ENCODE assay signal across 24 mouse cellular contexts in the genomic region with DNA sequence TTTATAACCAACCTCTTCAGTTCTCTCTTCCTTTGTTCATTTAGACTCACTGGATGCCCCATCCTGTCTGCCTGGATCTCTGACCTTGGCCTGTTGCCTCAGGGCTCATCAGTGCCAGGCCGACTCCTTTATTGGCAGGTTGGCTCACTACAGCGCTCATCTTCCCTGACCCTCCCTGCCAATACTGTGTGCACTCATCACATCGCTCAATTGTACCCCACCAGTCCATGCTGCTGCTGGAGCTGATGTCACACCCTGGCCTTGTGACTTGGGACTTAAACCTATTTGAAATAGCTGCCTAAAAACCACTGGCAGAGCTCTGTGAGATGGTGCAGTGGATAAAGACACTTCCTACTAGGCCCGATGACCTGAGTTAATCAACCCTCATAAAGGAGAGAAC. TPM values are rescaled to one million over a fixed set of nuclear protein-coding genes. Genes with fewer than 3 reads are reported as not detected.
A peak's percentile ranks its signal among the peaks of the same experiment; 100 is the strongest.
DNase-seq lines count a peak whose midpoint lies in the region; ATAC-seq and TF ChIP-seq lines count a peak whose summit lies in the region.
"Had no signal": no experiment of that assay in that cellular context is flagged by ENCODE, and none has a peak within 500 bp of the region (broad histone marks: within the 10 kb centered on the region; RNA-seq: fewer than 3 reads in every experiment).

No protein-coding gene starts in this region.

- no peak for TF ChIP-seq CTCF in liver, adult 2 months (IDR thresholded peaks at IDR 0.05; ENCODE audit: low read depth, low read length)

- DNase-seq in adrenal gland, postnatal 36 days: peak; percentile 21 to 62
- DNase-seq in adrenal gland, adult 8-10 months: no peak
- peak; percentile 40 for DNase-seq in liver, adult 2 months (ENCODE audit: extremely low read depth, low read depth, low spot score)
- no peak for DNase-seq in kidney, postnatal 14 days
- DNase-seq: cerebellum, adult 11 months; cerebellum, adult 2 months; cerebellum, postnatal 14 days; gastrocnemius, postnatal 10 days; gastrocnemius, postnatal 36 days; heart, postnatal 10 days; heart, postnatal 36 days had no signal

- no peak for TF ChIP-seq POLR2A in liver, adult 2 months (IDR thresholded peaks at IDR 0.05; ENCODE audit: extremely low read depth, insufficient read depth, low read length)

- peaks cover 10% of the 10 kb centered on the region for H3K36me3 ChIP-seq in liver, adult 2 months (ENCODE audit: control insufficient read depth, insufficient read depth, low read length)
- H3K36me3 ChIP-seq in liver, embryonic 12.5 days: peaks cover 31% of the 10 kb centered on the region
- H3K36me3 ChIP-seq in neural tube, embryonic 14.5 days (ENCODE audit: control insufficient read depth, insufficient read depth, low read length): peaks cover 9% of the 10 kb centered on the region
- peaks cover 13% of the 10 kb centered on the region for H3K36me3 ChIP-seq in neural tube, embryonic 15.5 days
- H3K36me3 ChIP-seq: intestine, embryonic 15.5 days had no signal

- ATAC-seq in liver, embryonic 12.5 days: no peak
- ATAC-seq in neural tube, embryonic 14.5 days (ENCODE audit: low read depth): 0 out of 2 replicates have a peak, but pooled peaks have one; percentile 24
- ATAC-seq in neural tube, embryonic 15.5 days (ENCODE audit: low FRiP score): no peak
- ATAC-seq: CD4-positive, CD25-positive, alpha-beta regulatory T cell, adult 4 months; forebrain, embryonic 13.5 days; forebrain, embryonic 16.5 days; hindbrain, embryonic 16.5 days; intestine, embryonic 15.5 days had no signal

- no peak overlapping the region for H3K4me3 ChIP-seq in liver, adult 2 months (ENCODE audit: insufficient read depth, low read depth, low read length)
- no peak overlapping the region for H3K4me3 ChIP-seq in liver, embryonic 12.5 days
- no peak overlapping the region for H3K4me3 ChIP-seq in neural tube, embryonic 14.5 days (ENCODE audit: low read depth, low read length)
- H3K4me3 ChIP-seq in neural tube, embryonic 15.5 days (replicated peaks): no peak overlapping the region
- H3K4me3 ChIP-seq: forebrain, embryonic 10.5 days; forebrain, embryonic 13.5 days; heart, embryonic 12.5 days; heart, embryonic 15.5 days; hindbrain, embryonic 10.5 days; hindbrain, embryonic 13.5 days; intestine, embryonic 15.5 days had no signal

- no peaks in the 10 kb centered on the region for H3K4me1 ChIP-seq in liver, adult 2 months (ENCODE audit: control insufficient read depth, insufficient read depth, low read length)
- no peaks in the 10 kb centered on the region; the same call in 1 of the 2 replicates for H3K4me1 ChIP-seq in liver, embryonic 12.5 days
- no peaks in the 10 kb centered on the region for H3K4me1 ChIP-seq in neural tube, embryonic 14.5 days (ENCODE audit: control insufficient read depth, insufficient read depth, low read length)
- H3K4me1 ChIP-seq in neural tube, embryonic 15.5 days: no peaks in the 10 kb centered on the region
- H3K4me1 ChIP-seq: forebrain, embryonic 10.5 days; forebrain, embryonic 13.5 days; hindbrain, embryonic 10.5 days; hindbrain, embryonic 13.5 days; intestine, embryonic 15.5 days had no signal

- no peaks in the 10 kb centered on the region for H3K79me2 ChIP-seq in liver, adult 2 months (ENCODE audit: control insufficient read depth, insufficient read depth, low read length)

- H3K9ac ChIP-seq in liver, adult 2 months (ENCODE audit: low read depth, low read length): no peak overlapping the region
- H3K9ac ChIP-seq in liver, embryonic 12.5 days: no peak overlapping the region
- H3K9ac ChIP-seq in neural tube, embryonic 14.5 days (replicated peaks; ENCODE audit: low read depth, low read length): no peak overlapping the region
- H3K9ac ChIP-seq in neural tube, embryonic 15.5 days (replicated peaks): no peak overlapping the region
- H3K9ac ChIP-seq: forebrain, embryonic 13.5 days; heart, embryonic 12.5 days; heart, embryonic 15.5 days; hindbrain, embryonic 13.5 days; intestine, embryonic 15.5 days had no signal

- H3K27ac ChIP-seq in liver, adult 2 months (replicated peaks; ENCODE audit: insufficient read depth, low read depth, low read length): no peak overlapping the region
- no peak overlapping the region for H3K27ac ChIP-seq in liver, embryonic 12.5 days
- H3K27ac ChIP-seq in neural tube, embryonic 14.5 days (ENCODE audit: low read depth, low read length): no peak overlapping the region
- H3K27ac ChIP-seq in neural tube, embryonic 15.5 days (replicated peaks): no peak overlapping the region
- H3K27ac ChIP-seq: forebrain, embryonic 10.5 days; forebrain, embryonic 13.5 days; heart, embryonic 15.5 days; hindbrain, embryonic 10.5 days; hindbrain, embryonic 13.5 days; intestine, embryonic 15.5 days had no signal

- H3K27me3 ChIP-seq in liver, adult 2 months (ENCODE audit: control insufficient read depth, insufficient read depth, low read length): no peaks in the 10 kb centered on the region
- H3K27me3 ChIP-seq in liver, embryonic 12.5 days (replicated peaks): peaks cover 4% of the 10 kb centered on the region; the same call in 1 of the 2 replicates
- no peaks in the 10 kb centered on the region for H3K27me3 ChIP-seq in neural tube, embryonic 14.5 days (ENCODE audit: control insufficient read depth, insufficient read depth, low read length)
- H3K27me3 ChIP-seq in neural tube, embryonic 15.5 days (replicated peaks): no peaks in the 10 kb centered on the region
- H3K27me3 ChIP-seq: forebrain, embryonic 13.5 days; heart, embryonic 12.5 days; heart, embryonic 15.5 days; hindbrain, embryonic 13.5 days; intestine, embryonic 15.5 days had no signal

- 29% methylated on average over 4 of the region's 4 CpGs for WGBS in liver, adult 2 months
- WGBS in liver, embryonic 12.5 days (ENCODE audit: insufficient replicate concordance): 79% methylated on average over 4 of the region's 4 CpGs
- 90% methylated on average over 4 of the region's 4 CpGs for WGBS in neural tube, embryonic 14.5 days
- WGBS in neural tube, embryonic 15.5 days: 93% methylated on average over 4 of the region's 4 CpGs

- H3K9me3 ChIP-seq in liver, embryonic 12.5 days (replicated peaks): no peaks in the 10 kb centered on the region
- no peaks in the 10 kb centered on the region for H3K9me3 ChIP-seq in neural tube, embryonic 14.5 days (ENCODE audit: control insufficient read depth, low read length)
- no peaks in the 10 kb centered on the region for H3K9me3 ChIP-seq in neural tube, embryonic 15.5 days (replicated peaks)
- H3K9me3 ChIP-seq: forebrain, embryonic 10.5 days; forebrain, embryonic 13.5 days; heart, embryonic 12.5 days; heart, embryonic 15.5 days; hindbrain, embryonic 10.5 days; hindbrain, embryonic 13.5 days; intestine, embryonic 15.5 days had no signal

- no peak overlapping the region for H3K4me2 ChIP-seq in liver, embryonic 12.5 days
- H3K4me2 ChIP-seq in neural tube, embryonic 14.5 days (ENCODE audit: low read depth, low read length): no peak overlapping the region
- no peak overlapping the region for H3K4me2 ChIP-seq in neural tube, embryonic 15.5 days
- H3K4me2 ChIP-seq: forebrain, embryonic 13.5 days; heart, embryonic 12.5 days; heart, embryonic 15.5 days; hindbrain, embryonic 13.5 days; intestine, embryonic 15.5 days had no signal

RNA-seq across cellular contexts. Expression of a gene that starts 4.6 kb away (rescaled TPM):
- 100 to 1,000 TPM; 183 to 215 TPM for total RNA-seq in adrenal gland, postnatal 36 days (2021)
- total RNA-seq in adrenal gland, adult 8-10 months (2022): 100 to 1,000 TPM; 162 to 262 (median 231) TPM
- 53.4 and 56.2 TPM in 2 replicates for total RNA-seq in liver, adult 2 months (2014; rRNA removed)
- polyA plus RNA-seq in liver, adult 2 months (2012; rRNA removed): 36.4 and 43.0 TPM in 2 replicates
- 299 and 315 TPM in 2 replicates for polyA plus RNA-seq in liver, embryonic 12.5 days (2016; fragmentation: Nextera tagmentation; extraction: Ambion mirVana)
- polyA plus RNA-seq in neural tube, embryonic 14.5 days (2014; fragmentation: Nextera tagmentation; extraction: Ambion mirVana): 281 and 342 TPM in 2 replicates
- polyA plus RNA-seq in neural tube, embryonic 15.5 days (2015; fragmentation: Nextera tagmentation; extraction: Ambion mirVana): 313 and 382 TPM in 2 replicates

RNA-seq across cellular contexts. Expression of a gene that starts 15.4 kb away (rescaled TPM):
- total RNA-seq in adrenal gland, postnatal 36 days (2021): 100 to 1,000 TPM; 146 to 159 TPM
- 100 to 1,000 TPM; 135 to 210 (median 161) TPM for total RNA-seq in adrenal gland, adult 8-10 months (2022)
- 32.6 and 36.5 TPM in 2 replicates for total RNA-seq in liver, adult 2 months (2014; rRNA removed)
- 37.7 and 46.3 TPM in 2 replicates for polyA plus RNA-seq in liver, adult 2 months (2012; rRNA removed)
- polyA plus RNA-seq in liver, embryonic 12.5 days (2016; fragmentation: Nextera tagmentation; extraction: Ambion mirVana): 111 and 125 TPM in 2 replicates
- 163 and 171 TPM in 2 replicates for polyA plus RNA-seq in neural tube, embryonic 14.5 days (2014; fragmentation: Nextera tagmentation; extraction: Ambion mirVana)
- polyA plus RNA-seq in neural tube, embryonic 15.5 days (2015; fragmentation: Nextera tagmentation; extraction: Ambion mirVana): 122 and 129 TPM in 2 replicates

RNA-seq across cellular contexts. Expression of a gene that starts 16.4 kb away (rescaled TPM):
- total RNA-seq in adrenal gland, postnatal 36 days (2021): 10 to 100 TPM; 81.6 to 85.9 TPM
- 100 to 1,000 TPM in 3 of 4 experiments, 10 to 100 TPM in 1; 88.7 to 119 (median 108) TPM for total RNA-seq in adrenal gland, adult 8-10 months (2022)
- total RNA-seq in liver, adult 2 months (2014; rRNA removed): 64.7 and 67.9 TPM in 2 replicates
- 23.4 and 24.2 TPM in 2 replicates for polyA plus RNA-seq in liver, adult 2 months (2012; rRNA removed)
- 101 and 103 TPM in 2 replicates for polyA plus RNA-seq in liver, embryonic 12.5 days (2016; fragmentation: Nextera tagmentation; extraction: Ambion mirVana)
- 219 and 232 TPM in 2 replicates for polyA plus RNA-seq in neural tube, embryonic 14.5 days (2014; fragmentation: Nextera tagmentation; extraction: Ambion mirVana)
- 204 and 206 TPM in 2 replicates for polyA plus RNA-seq in neural tube, embryonic 15.5 days (2015; fragmentation: Nextera tagmentation; extraction: Ambion mirVana)

RNA-seq across cellular contexts. Expression of a gene that starts 36.1 kb away (rescaled TPM):
- total RNA-seq in adrenal gland, postnatal 36 days (2021): under 1 TPM; 0.66 TPM
- total RNA-seq in adrenal gland, adult 8-10 months (2022): 1 to 10 TPM in 1 of 4 experiments, under 1 TPM in 3; 0.35 to 1.1 (median 0.54) TPM
- total RNA-seq in liver, adult 2 months (2014; rRNA removed): 0.07 and 0.09 TPM in 2 replicates
- polyA plus RNA-seq in liver, adult 2 months (2012; rRNA removed): 0.01 and 0.02 TPM in 2 replicates
- 0.11 and 0.19 TPM in 2 replicates for polyA plus RNA-seq in liver, embryonic 12.5 days (2016; fragmentation: Nextera tagmentation; extraction: Ambion mirVana)
- polyA plus RNA-seq in neural tube, embryonic 14.5 days (2014; fragmentation: Nextera tagmentation; extraction: Ambion mirVana): 0.35 and 0.52 TPM in 2 replicates
- 0.09 and 0.17 TPM in 2 replicates for polyA plus RNA-seq in neural tube, embryonic 15.5 days (2015; fragmentation: Nextera tagmentation; extraction: Ambion mirVana)

Comparison
In these comparisons a context has a peak if more than half of its experiments do, and no peak if none do; other contexts are left out.
1. DNase-seq: peak in adrenal gland, postnatal 36 days (2 of 2) and liver, adult 2 months (single experiment); none in adrenal gland, adult 8-10 months (single experiment) and kidney, postnatal 14 days (single experiment).